Mouse (Mus musculus) kidney, adult 2 months (tissue): ENCODE measurements around the gene Slc36a1.

Experiments
- CTCF ChIP-seq: fragments of 200-500 bp; conservative IDR thresholded peaks from 2 replicates; pipeline ENCODE4 v1.5.1; 2011; ENCODE audit warnings: low read depth, mild to moderate bottlenecking, control low read depth, low read length, moderate library complexity, mixed read lengths; ENCODE audit not compliant: insufficient read depth, insufficient read length
- POLR2A ChIP-seq: fragments of 200-500 bp; IDR thresholded peaks from one replicate; pipeline ENCODE4 v1.6.1; 2011; ENCODE audit warnings: low read depth, low read length, control low read depth

GRCm38 (mm10) chr11:55261105-55261504 lies 57.0 kb downstream of the Slc36a1 start:
- no peak for TF ChIP-seq CTCF
- TF ChIP-seq POLR2A = no peak
